Mouse (Mus musculus) lung, postnatal 4 days (tissue): Measurements from ENCODE around the gene Fbxo33.

Experiments used
- DNase-seq, 2 experiments: peaks; one replicate each; pipeline ENCODE4 v3.0.0; 2021

Fbxo33 gene

DNA sequence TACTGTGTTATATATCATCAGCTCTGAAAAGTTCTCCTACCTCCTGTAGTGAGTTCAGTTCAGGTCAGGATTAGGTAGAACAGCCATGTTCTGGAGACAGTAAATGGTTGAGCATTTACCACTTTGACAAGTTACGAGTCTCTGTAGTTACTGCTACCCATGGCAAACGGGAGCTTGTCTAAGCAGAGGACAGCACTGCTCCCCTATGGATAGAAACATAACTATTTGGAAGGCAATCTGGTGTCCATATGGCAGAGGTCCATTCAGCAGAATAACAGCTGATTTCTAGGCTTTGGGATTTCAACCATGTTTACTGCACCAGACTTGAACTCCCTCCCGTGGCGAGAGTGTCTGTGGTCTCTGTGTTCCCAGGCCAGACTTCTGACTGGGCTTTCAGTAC lies 23.6 kb downstream of the Fbxo33 start:
- DNase-seq, result no peak

DNA sequence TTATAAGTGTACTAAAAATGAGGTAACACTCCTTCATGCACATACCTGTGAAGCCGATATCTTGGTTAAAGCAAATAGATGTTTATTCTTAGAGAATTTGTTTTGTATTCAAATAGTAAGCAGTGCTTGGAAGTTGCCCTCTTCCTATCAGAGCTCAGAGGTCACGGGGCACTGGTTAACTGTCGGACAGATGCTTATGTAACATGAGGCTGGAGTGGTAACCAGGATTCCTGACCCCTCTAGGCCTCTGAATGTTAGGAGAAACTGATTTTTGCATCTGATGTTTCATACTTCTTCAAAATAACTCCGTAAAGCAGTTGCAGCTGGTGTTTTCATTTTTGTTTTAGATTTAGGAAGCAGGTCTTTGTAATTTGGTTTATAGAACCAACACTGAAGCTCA lies 24.5 kb downstream of the Fbxo33 start:
- DNase-seq, result no peak

DNA sequence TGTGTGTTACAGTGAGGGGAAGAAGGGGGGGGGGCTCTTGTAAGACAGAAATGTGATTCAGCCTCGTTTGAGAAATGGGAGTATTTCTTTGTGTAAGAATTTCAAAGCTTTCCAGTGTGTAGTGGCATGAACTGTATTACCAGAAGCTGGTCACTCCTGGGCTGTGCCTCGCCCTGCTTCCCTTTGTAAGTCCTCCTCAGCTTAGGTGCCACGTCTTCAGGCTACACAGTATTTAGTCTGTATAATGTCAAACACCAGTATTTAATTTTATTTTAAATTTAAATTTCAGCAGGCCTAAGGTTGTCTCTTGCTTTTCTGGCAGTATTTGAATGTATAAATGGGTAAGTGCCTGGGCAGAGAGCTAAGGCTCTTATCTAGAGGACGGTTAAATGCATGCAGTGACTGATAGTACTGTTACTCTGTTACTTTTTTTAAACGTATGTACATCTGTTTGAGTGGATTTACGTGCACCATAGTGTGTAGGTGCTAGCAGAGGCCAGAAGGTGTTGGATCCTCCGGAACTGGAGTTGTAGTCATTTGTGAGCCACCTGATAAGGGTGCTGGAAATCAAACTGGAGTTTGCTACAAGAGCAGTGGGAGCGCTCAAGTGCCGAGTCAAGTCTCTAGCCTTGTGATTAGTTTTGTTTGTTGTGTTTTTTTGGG lies 25.1 kb downstream of the Fbxo33 start:
- DNase-seq, result no peak

DNA sequence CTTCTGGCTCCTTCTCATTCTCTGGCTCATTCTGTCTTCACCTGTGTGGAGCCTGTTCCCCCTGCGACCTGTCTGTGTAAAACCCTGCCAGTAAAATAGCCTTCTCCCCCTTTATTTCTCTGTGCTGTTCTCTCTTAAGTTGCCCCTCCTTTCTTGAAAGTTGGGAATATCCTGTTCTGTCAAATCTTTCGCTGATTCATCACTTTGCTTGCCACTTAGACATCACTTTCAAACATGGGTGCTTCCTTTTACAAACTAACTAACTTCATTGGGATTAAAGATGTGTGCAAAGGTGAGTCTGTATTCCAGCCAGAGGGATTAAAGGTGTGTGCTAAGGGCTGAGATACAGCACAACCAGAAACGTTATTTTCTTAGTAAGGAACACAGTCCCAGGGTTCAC lies 25.9 kb downstream of the Fbxo33 start:
- DNase-seq, result no peak

DNA sequence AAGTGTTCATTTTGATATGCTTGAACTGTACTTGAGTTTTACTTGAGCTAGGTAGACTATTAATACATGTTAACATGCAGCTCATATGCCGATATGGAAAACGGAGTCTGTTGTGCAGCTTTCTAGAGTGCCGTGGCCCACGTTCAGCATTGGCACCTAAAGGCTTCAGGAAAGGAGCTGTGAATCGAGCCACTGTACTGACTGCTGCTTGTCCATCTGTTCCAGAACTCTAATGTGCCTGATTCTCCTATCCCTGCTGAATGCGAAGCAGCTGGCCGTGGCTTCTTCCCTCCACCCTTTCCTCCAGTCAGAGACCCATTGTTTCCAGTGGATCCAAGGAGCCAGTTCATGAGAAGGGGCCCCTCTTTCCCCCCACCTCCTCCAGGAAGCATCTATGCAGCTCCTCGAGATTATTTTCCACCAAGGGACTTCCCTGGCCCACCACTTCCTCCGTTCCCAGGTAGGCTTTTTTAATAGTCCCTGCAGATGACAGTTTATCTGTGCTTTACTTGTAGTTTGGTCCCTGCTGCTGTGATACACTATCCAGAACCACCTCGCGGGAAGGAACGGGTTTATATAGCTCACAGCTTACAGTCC lies 31.3 kb downstream of the Fbxo33 start:
- no peak for DNase-seq

DNA sequence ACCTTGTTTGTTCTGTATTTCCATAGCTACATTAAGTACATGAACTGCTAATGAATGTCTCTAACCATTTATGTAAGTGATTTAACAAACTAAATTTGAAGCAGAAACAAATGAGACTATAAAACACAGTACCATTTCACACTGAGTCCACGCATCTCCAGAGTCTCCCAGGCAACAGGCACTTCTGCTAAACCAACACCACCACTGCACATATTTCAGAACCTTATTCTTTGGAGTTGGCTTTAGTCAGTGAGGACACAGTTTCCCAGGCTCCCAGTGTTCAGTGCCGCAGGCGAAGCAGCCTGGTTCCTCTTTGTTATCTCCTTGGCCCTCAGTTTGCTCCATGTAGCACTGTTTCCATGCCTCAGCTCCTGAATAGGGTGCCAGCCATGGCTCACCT lies 41.7 kb downstream of the Fbxo33 start:
- DNase-seq, result no peak

DNA sequence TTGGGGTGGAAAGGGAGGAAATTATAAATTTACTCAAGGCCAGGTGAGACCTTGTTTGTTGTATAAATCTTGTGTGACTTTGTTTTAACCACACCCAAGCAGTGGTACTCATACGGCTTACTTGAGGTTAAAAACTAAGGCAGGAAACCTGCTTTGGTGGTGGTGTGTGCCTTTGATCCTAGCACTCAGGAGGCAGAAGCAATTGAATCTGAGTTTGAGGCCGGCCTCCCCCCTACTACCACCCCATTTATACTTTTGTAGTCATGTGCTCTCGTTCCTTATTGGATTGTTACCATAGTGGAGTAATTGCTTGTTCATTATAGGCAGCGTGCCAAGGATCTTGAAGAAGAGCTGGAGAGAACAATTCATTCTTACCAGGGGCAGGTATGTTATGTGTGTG lies 49.6 kb downstream of the Fbxo33 start:
- DNase-seq, result no peak

DNA sequence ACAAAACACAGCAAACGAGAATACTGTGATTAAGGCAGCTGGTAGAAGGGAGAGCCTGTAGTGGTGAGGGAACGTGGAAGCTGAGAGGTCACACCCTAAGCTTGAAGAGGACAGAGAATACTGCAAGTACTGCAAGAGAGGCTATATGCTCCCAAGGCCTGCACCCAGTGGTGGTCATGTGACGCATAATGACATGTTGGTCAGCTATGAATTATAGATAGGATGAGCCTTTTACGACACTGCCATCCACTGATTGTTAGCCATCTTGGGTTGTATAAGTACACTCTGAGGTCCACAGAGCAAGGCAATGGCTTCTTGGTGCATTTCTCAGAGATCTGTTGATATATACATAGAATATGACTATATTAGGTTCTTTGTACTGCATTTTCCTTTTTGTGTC lies 53.0 kb downstream of the Fbxo33 start:
- no peak for DNase-seq

DNA sequence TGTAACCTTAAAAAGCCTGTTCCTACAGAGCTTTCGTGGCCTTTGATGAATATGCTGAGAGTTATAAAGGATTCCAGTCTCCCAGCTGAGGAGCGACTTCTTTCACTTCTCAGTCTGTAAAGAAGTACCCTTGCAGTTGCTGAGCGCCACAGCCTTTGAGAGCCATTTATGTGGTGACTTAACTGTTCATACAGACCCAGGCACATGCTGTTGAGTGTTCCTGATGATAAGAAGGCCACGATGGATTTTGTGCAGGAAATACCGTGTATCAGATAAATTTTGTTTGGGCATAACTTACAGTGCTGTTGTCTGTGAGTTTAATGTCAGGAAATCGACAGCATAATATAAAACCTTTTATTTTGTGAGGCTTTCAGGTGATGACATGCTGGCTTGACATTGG lies 55.0 kb downstream of the Fbxo33 start:
- no peak for DNase-seq

DNA sequence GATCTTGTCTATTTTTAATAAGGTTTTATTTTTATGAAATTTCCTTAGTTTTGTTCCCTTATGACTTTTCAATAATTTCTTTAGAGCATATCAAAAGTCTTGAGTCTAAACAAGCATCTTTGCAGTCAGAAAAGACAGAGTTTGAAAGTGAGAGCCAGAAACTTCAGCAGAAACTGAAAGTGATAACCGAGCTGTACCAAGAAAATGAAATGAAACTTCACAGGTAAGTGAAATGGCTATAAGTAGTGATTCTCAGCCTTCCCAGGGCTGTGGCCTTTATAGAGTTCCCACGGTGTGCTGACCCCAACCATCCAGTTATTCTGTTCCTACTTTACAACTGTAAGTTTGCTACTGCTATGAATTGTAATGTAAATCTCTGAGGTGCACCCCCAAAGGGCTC lies 56.7 kb downstream of the Fbxo33 start:
- no peak for DNase-seq

DNA sequence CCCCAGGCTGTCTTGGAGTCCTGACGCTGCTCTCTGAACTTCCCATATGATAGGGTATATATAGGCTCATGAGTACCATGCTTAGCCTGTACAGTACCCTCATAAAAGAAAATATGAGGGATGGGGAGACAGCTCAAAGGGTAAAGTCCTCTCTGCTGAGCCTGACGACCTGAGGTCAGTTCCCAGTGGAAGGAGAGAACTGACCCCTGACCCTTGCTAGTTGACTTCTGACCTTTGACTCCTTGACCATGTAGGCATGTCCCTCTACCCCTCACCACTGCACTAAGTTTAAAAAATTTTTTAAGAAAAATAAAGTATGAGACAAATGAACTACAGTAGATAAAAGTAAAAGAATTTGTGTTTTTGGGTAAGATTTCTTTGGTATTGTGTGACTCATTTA lies 58.4 kb downstream of the Fbxo33 start:
- no peak for DNase-seq
